Mouse (Mus musculus) liver, embryonic 14.5 days (tissue): ENCODE results near the gene Rabl6. TPM values are rescaled to one million over a fixed set of nuclear protein-coding genes. Genes with fewer than 3 reads are reported as not detected.

Experiments
- ATAC-seq: fragments of 200-750 bp; cut with Nextera tagmentation; 2 replicates; pipeline ENCODE4 v1.8.0; 2017; ENCODE audit warnings: moderate number of reproducible peaks, mild to moderate bottlenecking, moderate library complexity; ENCODE audit not compliant: insufficient read depth
- DNase-seq, 3 experiments: peaks; one replicate each; pipeline ENCODE4 v3.0.0-alpha.2; 2012 to 2013; ENCODE audit warnings: low read depth in 3 of 3, low spot score in 3 of 3
- H3K27ac ChIP-seq: fragments of 300-500 bp; sonication (generic); 2 replicates; pipeline ENCODE4 v1.5.1; 2014; ENCODE audit warnings: moderate library complexity, mild to moderate bottlenecking, control low read depth, inconsistent platforms
- H3K27me3 ChIP-seq: fragments of 300-500 bp; sonication (generic); 2 replicates; pipeline ENCODE4 v1.6.1; 2014; ENCODE audit warnings: mild to moderate bottlenecking, low read length, moderate library complexity; ENCODE audit not compliant: control insufficient read depth, insufficient read depth
- H3K36me3 ChIP-seq: fragments of 300-500 bp; sonication (generic); replicated peaks from 2 replicates; pipeline ENCODE4 v1.6.1; 2014; ENCODE audit warnings: low read depth; ENCODE audit not compliant: control insufficient read depth, insufficient read depth
- H3K4me1 ChIP-seq, 2 experiments: fragments of 200-500 bp in 1 of 2; fragments of 300-500 bp in 1 of 2; sonication (generic) in 1 of 2; replicated peaks; 2 replicates each; pipeline ENCODE4 v1.6.1; 2012 to 2014; ENCODE audit warnings: antibody characterized with exemption in 1 of 2, inconsistent platforms in 1 of 2, low read length in 1 of 2; ENCODE audit not compliant: control insufficient read depth in 2 of 2, insufficient read depth in 2 of 2
- H3K4me2 ChIP-seq: fragments of 300-500 bp; sonication (generic); 2 replicates; pipeline ENCODE4 v1.6.1; 2014; ENCODE audit warnings: low read depth, mild to moderate bottlenecking, control low read depth, moderate library complexity
- H3K4me3 ChIP-seq, 2 experiments: fragments of 200-500 bp in 1 of 2; fragments of 300-500 bp in 1 of 2; sonication (generic) in 1 of 2; 2 replicates each; pipeline ENCODE4 v1.5.1; 2012 to 2014; ENCODE audit warnings: low read depth in 2 of 2, low read length in 2 of 2, mild to moderate bottlenecking in 2 of 2, control low read depth in 1 of 2, inconsistent platforms in 1 of 2, moderate library complexity in 1 of 2; ENCODE audit not compliant: insufficient read depth in 1 of 2
- H3K9ac ChIP-seq: fragments of 300-500 bp; sonication (generic); replicated peaks from 2 replicates; pipeline ENCODE4 v1.6.1; 2014; ENCODE audit warnings: mild to moderate bottlenecking, control low read depth, moderate library complexity
- H3K9me3 ChIP-seq: fragments of 300-500 bp; sonication (generic); 2 replicates; pipeline ENCODE4 v1.6.1; 2016; ENCODE audit warnings: low read length, mixed read lengths; ENCODE audit not compliant: control insufficient read depth
- CTCF ChIP-seq: IDR thresholded peaks from 2 replicates; pipeline ENCODE4 v1.5.1; 2016; ENCODE audit warnings: antibody characterized with exemption, low read depth, control low read depth
- EP300 ChIP-seq: IDR thresholded peaks from 2 replicates; pipeline ENCODE4 v1.6.1; 2016; ENCODE audit warnings: antibody characterized with exemption, low read depth
- WGBS: fragments of 180-500 bp; shearing (Covaris S2); extraction: QIAGEN DNeasy Blood & Tissue Kit; methylation state at CpG from one replicate; pipeline ENCODE4 v1.1.7; 2014; ENCODE audit not compliant: insufficient replicate concordance; 5-methylcytosine and 5-hydroxymethylcytosine counted together
- polyA plus RNA-seq, 2 experiments: library from polyadenylated mRNA; depleted of rRNA in 1 of 2; stranded (reverse) in 1 of 2; unstranded in 1 of 2; fragments of >200 nt; fragmentation: Nextera tagmentation in 1 of 2; extraction: Ambion mirVana in 1 of 2; gene quantifications; 2 replicates each; pipeline versions ENCODE4 v1.2.1 to v1.2.3; 2012 to 2014

Gene Rabl6
- polyA plus RNA-seq, 2 experiments: 18.6 to 21.5 TPM

DNA sequence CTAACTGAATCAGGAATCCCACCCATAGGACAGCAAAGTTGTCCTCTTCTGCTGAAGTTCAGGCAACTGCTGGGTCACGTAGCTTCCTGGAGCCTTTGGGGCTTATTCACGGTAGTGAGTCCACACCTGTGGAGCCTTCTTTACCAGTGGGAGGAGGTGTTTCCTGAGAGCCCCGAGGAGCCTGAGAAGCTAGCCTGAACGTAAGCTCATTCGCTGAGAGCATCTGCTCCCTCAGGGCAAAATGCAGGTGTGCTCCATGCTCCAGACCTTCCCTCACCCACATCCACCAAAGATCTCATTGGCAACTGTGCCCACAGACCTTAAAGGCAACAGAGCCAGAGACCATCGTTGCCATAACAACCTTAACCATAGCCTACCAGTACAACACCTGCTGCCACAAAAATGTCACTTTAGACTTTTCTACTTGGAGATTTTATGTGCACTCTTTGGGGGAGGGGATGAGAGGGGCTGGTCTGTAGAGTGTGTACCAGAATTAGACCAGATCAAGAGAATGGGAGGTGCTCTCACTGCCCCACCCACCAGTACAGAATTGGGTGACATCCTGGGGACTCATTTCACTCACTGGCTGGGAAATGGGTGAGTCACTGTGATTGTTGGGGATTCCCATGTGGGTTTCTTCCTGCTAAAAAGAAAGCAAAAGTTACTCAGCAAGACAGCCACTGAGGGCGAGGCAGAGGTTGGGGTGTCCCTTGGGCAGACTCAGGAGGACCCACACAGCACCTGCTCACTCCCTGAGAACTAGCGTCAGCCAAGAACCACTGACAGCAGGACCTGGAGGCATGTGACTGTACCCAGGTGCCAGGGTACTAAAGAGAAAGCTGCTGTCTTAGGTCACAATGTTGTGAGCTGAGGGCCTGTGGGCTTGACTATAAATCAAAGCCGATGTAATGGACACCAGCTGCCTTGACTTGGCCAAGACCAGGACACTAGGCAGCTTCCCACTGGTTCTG lies 59.0 kb downstream of the Rabl6 start:
- no peak overlapping the region for H3K27ac ChIP-seq
- 62% methylated on average over 9 of the region's 9 CpGs for WGBS
- H3K4me3 ChIP-seq: no peak overlapping the region
- no peak overlapping the region for H3K4me2 ChIP-seq
- no peak overlapping the region for H3K9ac ChIP-seq
- H3K4me1 ChIP-seq: peaks cover 5 to 13% of the 10 kb centered on the region in 2 experiments
- no peak for DNase-seq
- no peak for TF ChIP-seq CTCF
- TF ChIP-seq EP300: no peak
- peaks cover 2% of the 10 kb centered on the region; the same call in 1 of the 2 replicates for H3K36me3 ChIP-seq
- no peaks in the 10 kb centered on the region for H3K9me3 ChIP-seq
- ATAC-seq: no peak
- no peaks in the 10 kb centered on the region for H3K27me3 ChIP-seq

DNA sequence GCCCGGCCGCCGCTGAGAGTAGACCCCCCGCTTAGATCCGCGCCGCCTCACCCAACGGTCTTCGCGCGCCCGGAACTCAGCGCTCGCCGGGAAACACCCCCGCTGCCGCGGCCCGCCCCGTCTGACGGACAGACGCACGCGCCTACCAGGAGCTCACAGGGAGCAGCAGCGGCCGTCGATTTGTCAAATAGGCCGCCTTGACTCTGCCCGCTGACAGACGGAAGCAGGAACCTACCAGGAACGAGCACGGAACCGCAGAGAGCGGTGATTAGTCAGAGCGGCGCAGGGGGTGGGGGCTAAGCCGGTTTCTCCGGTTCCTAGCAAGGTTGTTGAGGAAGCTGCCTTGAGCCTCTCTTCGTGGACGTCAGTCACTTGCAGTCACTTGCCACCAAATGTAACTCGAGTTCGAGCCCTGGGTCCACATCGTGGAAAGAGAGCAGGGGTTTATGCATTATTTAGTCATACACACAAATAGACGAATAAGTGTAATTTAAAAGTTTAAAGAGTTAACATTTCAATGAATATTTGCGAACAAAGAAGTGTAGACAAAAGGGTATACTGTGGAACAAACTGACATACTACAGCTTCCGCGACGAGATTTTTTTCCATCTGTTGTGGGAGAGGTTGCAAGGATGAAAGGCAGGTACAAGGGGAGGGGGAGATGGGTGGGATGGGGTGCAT lies 61.4 kb downstream of the Rabl6 start, which contains the start of gene Traf2:
Gene Traf2, minus strand, starts transcription at position 130 of the 681 bp plus-strand sequence.
- no peaks in the 10 kb centered on the region for H3K27me3 ChIP-seq
- peaks cover 5 to 13% of the 10 kb centered on the region in 2 experiments for H3K4me1 ChIP-seq
- peak within 1 kb of the TSS; percentile 62 for H3K27ac ChIP-seq
- H3K9ac ChIP-seq: peak within 1 kb of the TSS; percentile 91
- peak; percentile 99 for ATAC-seq
- peaks cover 2% of the 10 kb centered on the region; the same call in 1 of the 2 replicates for H3K36me3 ChIP-seq
- no peaks in the 10 kb centered on the region for H3K9me3 ChIP-seq
- H3K4me2 ChIP-seq: peak within 1 kb of the TSS; percentile 95
- WGBS: 3% methylated on average over 48 of the region's 48 CpGs
- DNase-seq: peak; percentile 97 to 99 (median 98)
- peak within 1 kb of the TSS; percentile 72 to 86 for H3K4me3 ChIP-seq
- TF ChIP-seq CTCF: no peak
- no peak for TF ChIP-seq EP300

DNA sequence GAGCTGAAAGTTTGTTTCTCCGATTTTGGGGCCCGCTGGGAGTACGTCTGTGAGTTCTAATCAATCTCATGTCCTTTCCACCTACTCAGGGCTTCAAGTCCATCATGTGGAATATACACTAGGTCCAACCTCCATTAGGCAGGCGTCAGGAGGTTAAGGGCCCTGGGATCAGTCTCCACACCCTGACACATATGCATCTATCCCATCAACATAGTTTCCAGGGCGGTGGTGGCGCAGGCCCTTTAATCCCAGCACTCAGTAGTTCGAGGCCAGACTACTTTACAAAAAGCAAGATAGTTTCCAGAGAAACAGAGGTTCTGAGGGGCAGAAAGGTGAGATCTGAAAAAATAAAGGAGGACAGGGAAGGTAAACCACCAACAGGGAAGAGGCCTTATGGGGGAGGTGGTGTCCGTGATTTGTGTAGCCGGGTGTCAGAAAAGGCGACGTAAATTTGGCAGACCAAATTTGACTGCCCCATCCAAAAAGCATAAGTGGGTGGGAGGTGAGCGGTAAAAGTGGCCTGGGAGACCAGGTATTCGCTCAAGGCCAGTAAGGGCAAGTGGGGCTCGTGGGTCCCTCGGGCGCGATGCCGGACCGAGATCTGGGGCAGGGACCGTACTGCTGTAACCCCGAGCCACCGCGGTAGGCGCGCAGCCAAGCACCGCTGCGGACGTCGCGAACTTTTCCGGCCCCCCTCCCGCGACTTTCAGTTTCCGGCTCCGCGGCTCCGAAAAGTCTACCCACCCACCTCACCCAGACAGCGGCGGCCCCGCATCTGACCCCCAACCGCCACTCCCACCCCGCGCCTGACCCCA lies 62.1 kb downstream of the Rabl6 start:
- Histone ChIP-seq H3K4me3 (peak overlapping the region; percentile 72 to 86), H3K9me3 (no peaks in the 10 kb centered on the region), H3K9ac (peak overlapping the region; percentile 91), H3K4me2 (peak overlapping the region; percentile 95), H3K4me1 (peaks cover 5 to 13% of the 10 kb centered on the region in 2 experiments), H3K36me3 (peaks cover 2% of the 10 kb centered on the region; the same call in 1 of the 2 replicates), H3K27ac (peak overlapping the region; percentile 62), H3K27me3 (no peaks in the 10 kb centered on the region)
- WGBS: 6% methylated on average over 40 of the region's 43 CpGs
- TF ChIP-seq CTCF (0 out of 2 replicates have a peak, but pooled peaks have one; percentile 25), EP300 (no peak)
- peak in 2 of 3 experiments; percentile 28 to 31 for DNase-seq
- ATAC-seq: peak; percentile 70

DNA sequence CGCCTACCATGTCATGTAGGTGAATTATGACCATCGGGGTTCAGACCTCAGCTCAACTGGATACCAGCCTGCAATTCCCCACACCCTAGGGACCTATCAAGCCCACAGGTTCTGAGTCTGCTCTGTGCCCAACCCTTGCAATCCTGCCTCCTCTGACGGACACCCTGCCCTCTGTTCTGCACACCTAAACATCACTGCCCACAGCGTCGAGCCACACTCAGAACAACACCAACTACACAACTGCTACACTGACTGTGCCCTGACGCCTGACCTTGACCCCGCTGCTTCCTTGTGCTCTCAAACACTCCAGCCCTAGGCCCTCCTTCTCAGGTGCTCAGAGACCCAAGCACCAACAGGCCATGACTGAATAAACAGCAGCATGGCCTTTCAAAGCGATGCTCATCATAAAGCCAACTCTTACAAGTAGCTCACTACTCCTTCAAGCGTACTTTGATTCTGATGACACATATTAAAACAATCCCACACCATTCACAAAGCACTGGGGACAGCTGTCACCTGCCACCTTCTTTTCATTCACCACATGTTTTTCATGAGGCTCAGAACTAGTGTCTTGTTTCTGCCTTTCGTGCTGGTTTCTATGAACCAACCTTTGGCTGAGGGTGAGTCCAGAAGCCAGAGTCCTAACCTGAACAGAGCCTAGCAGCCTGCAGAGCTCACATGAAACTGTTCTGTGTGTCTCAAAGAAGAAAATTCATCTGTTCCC lies 66.5 kb downstream of the Rabl6 start:
- H3K4me2 ChIP-seq: no peak overlapping the region
- no peak for DNase-seq
- 77% methylated on average over 10 of the region's 10 CpGs for WGBS

More for the DNA sequence above, 66.5 kb downstream of the Rabl6 start:
- no peak overlapping the region for H3K4me3 ChIP-seq
- peaks cover 5 to 11% of the 10 kb centered on the region in 2 experiments for H3K4me1 ChIP-seq
- TF ChIP-seq EP300 (no peak), CTCF (no peak)
- peaks cover 4% of the 10 kb centered on the region for H3K36me3 ChIP-seq
- H3K27ac ChIP-seq: no peak overlapping the region
- H3K9me3 ChIP-seq: no peaks in the 10 kb centered on the region
- no peaks in the 10 kb centered on the region for H3K27me3 ChIP-seq
- no peak for ATAC-seq
- no peak overlapping the region for H3K9ac ChIP-seq
